Mouse (Mus musculus): ENCODE measurements at regions not wholly inside any gene's neighbourhood (a gene's known extent, or its start where the extent isn't known, plus 50 kb on each side); places are given as distances from the start of the nearest gene placed in this dataset.
"Not testable (repeated sequence)": the region's sequence is repeated elsewhere in the genome, so short reads cannot be mapped to it uniquely, and the experiment has no call there.

DNA sequence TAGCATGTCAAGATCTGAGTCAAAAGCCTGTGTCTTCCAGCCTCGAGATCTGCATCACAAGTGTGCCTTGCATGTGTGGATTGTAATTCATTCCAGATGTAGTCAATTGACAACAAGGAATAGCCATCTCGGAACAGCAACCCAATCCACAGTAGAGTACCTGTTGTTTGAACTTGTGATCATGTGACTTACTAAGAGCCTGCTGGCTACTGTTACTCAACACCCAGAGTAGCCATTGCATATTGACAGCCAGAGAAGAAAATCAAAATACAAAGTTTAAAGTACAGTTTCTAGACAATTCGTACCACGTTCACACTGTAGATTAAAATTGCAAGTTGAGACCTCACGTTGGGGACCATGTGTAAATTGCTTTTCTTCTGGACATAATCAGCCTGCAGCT lies 83.1 kb upstream of the Enpep start:
- no peaks in the 10 kb centered on the region for H3K27me3 ChIP-seq
- ChIA-PET POLR2A (interaction anchor here (0.5 kb wide), 1 partner anchor 213 kb away, joined by 4 read pairs; no protein-coding TSS in a partner anchor), CTCF (interaction anchor here (1.7 to 2.2 kb wide), 5 partner anchors 18 to 116 kb away, joined by 3 to 7 read pairs (median 4); no protein-coding TSS in a partner anchor)
- DNase-seq (ENCODE audit: low read depth, low spot score) = no peak
- no peak for TF ChIP-seq CTCF (IDR thresholded peaks at IDR 0.05)
- in situ Hi-C loops (cut with MboI; ENCODE audit: low pct_unique_long_range_greater_than_20kb) = no loop called here
- ATAC-seq = no peak

DNA sequence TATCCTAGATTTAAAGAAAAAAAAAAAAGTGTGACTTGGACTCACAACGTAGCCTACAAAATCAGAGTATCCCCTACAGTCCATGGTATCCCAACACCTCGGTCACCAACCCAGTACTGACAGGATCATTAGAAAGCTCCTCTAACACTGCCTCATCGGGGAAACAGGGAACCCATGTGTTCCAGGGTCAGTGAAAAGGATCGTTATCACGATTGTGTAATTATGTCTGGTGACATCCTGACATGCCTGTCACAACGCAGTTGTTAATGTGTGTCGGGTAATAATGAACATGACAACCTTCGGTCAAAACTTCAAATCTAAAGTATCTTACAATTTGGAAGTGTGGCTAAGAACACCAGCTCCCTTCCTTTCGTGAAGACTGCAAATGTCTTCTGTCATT lies 83.8 kb upstream of the Enpep start:
- ATAC-seq (no peak), DNase-seq (ENCODE audit: low read depth, low spot score) (no peak)
- TF ChIP-seq CTCF (IDR thresholded peaks at IDR 0.05) = no peak

GRCm38 (mm10) chr3:129421620-129422239 lies 89.2 kb upstream of the Enpep start:
- not testable (repeated sequence) for DNase-seq (ENCODE audit: low read depth, low spot score); H3K27me3 ChIP-seq
- in situ Hi-C loops (cut with MboI; ENCODE audit: low pct_unique_long_range_greater_than_20kb) = loop anchor here (5.0 to 10.0 kb wide), 4 partner anchors 114 to 1417 kb away; no protein-coding TSS in a partner anchor
- ChIA-PET POLR2A (interaction anchor here (0.6 to 1.2 kb wide), 3 partner anchors 110 to 1332 kb away, joined by 3 read pairs; no protein-coding TSS in a partner anchor), CTCF (interaction anchor here (0.7 to 4.0 kb wide), 17 partner anchors 11 to 1419 kb away, joined by 3 to 42 read pairs (median 4); no protein-coding TSS in a partner anchor)
- peak; percentile 60 for ATAC-seq
- TF ChIP-seq CTCF (IDR thresholded peaks at IDR 0.05) = peak; percentile 90

More for the DNA sequence above, 83.8 kb upstream of the Enpep start:
- POLR2A ChIA-PET = interaction anchor here (0.5 kb wide), 1 partner anchor 213 kb away, joined by 4 read pairs; no protein-coding TSS in a partner anchor
- in situ Hi-C loops (cut with MboI; ENCODE audit: low pct_unique_long_range_greater_than_20kb) = no loop called here
- H3K27me3 ChIP-seq = no peaks in the 10 kb centered on the region
- CTCF ChIA-PET = interaction anchor here (1.7 to 2.2 kb wide), 4 partner anchors 21 to 117 kb away, joined by 4 to 7 read pairs (median 4); no protein-coding TSS in a partner anchor

DNA sequence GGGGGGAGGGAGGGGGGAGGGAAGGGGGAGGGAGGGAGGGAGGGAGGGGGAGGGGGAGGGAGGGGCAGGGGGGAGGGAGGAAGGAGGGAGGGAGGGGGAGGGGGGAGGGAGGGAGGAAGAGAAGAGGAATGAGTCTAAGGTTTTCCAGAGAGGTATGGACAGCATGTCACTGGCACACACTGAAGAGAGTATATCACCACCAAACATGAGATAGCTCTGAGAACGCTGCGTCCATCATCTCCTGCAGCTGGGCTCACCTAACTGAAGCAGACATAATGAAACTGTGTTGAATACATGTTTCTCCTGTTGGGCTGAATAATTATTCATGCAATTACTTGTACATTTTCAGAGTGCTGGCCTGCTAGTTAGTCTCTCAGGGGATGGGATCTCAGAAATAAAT lies 96.2 kb upstream of the Enpep start:
- CTCF ChIA-PET = interaction anchor here (4.0 kb wide), 1 partner anchor 121 kb away, joined by 24 read pairs; no protein-coding TSS in a partner anchor
- POLR2A ChIA-PET = interaction anchor here (0.7 kb wide), 1 partner anchor 191 kb away, joined by 8 read pairs; no protein-coding TSS in a partner anchor
- no peak for DNase-seq (ENCODE audit: low read depth, low spot score)
- TF ChIP-seq CTCF (IDR thresholded peaks at IDR 0.05) = no peak
- H3K27me3 ChIP-seq = no peaks in the 10 kb centered on the region
- no peak for ATAC-seq
- in situ Hi-C loops (cut with MboI; ENCODE audit: low pct_unique_long_range_greater_than_20kb) = loop anchor here (10.0 kb wide), 2 partner anchors 1084 to 1424 kb away; no protein-coding TSS in a partner anchor

DNA sequence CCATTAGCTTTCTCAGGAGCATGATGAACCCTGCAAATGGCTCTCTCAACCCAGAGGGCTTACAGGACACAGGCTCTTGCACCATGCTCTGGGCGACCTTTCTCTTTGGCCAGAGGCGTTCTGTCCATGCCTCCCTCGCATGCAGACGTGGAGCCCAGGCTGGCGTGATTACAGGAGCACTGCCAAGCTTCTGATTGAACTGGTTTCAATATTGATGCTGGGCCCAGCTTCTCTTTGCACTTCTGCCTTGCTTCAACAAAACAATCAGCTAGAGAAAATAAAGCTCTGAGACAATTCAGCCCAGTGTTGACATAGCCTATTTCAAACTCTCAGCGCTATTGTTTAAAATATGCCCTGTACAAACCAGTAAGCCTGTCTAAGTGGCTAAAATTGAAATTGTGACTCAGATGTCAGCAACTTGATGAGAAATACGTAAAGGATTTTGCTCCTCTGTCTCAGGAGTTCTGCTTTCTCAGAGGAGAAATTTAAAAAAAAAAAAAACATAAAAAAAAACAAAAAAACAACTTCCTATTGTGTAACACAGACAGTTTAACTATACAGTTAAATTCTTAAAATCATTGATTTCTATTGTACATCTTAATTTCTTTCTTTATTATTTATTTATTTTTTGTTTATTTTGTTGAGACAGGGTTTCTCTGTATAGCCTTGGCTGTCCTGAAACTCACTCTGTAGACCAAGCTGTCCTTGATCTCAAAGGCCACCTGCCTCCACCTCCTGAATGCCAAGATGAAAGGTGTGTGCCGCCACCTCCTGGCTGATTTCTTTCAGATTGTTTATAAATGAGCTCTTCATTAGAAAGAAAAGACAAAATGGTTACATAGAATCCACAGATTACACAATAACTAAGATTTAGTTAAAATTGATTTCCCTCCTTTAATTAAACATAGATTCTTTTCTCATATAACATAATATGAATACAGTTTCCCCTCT lies 96.9 kb upstream of the Enpep start:
- ATAC-seq (no peak), DNase-seq (ENCODE audit: low read depth, low spot score) (no peak)
- in situ Hi-C loops (cut with MboI; ENCODE audit: low pct_unique_long_range_greater_than_20kb) = loop anchor here (10.0 kb wide), 2 partner anchors 1085 to 1425 kb away; no protein-coding TSS in a partner anchor
- POLR2A ChIA-PET = interaction anchor here (0.7 kb wide), 3 partner anchors 55 to 1438 kb away, joined by 4 to 10 read pairs (median 8); no protein-coding TSS in a partner anchor
- TF ChIP-seq CTCF (IDR thresholded peaks at IDR 0.05) = peak; percentile 63
- CTCF ChIA-PET = interaction anchor here (0.8 to 4.0 kb wide), 2 partner anchors 9 to 122 kb away, joined by 3 to 24 read pairs; no protein-coding TSS in a partner anchor
- H3K27me3 ChIP-seq = no peaks in the 10 kb centered on the region

- DNase-seq (ENCODE audit: low read depth, low spot score) = no peak
- TF ChIP-seq CTCF (IDR thresholded peaks at IDR 0.05) = no peak
- ChIA-PET POLR2A (no interaction called here), CTCF (interaction anchor here (2.3 kb wide), 1 partner anchor 12 kb away, joined by 10 read pairs; no protein-coding TSS in a partner anchor)
- ATAC-seq = no peak
- in situ Hi-C loops (cut with MboI; ENCODE audit: low pct_unique_long_range_greater_than_20kb) = no loop called here
- H3K27me3 ChIP-seq = no peaks in the 10 kb centered on the region
Measured at GRCm38 (mm10) chr3:129434056-129434455, 98.1 kb upstream of the Elovl6 start.

GRCm38 (mm10) chr3:129437687-129438086 lies 94.5 kb upstream of the Elovl6 start:
- H3K27me3 ChIP-seq = no peaks in the 10 kb centered on the region
- ATAC-seq (no peak), DNase-seq (ENCODE audit: low read depth, low spot score) (no peak)
- no peak for TF ChIP-seq CTCF (IDR thresholded peaks at IDR 0.05)
- ChIA-PET POLR2A (interaction anchor here (0.7 kb wide), 1 partner anchor 92 kb away, joined by 4 read pairs; no protein-coding TSS in a partner anchor), CTCF (interaction anchor here (1.1 to 1.7 kb wide), 3 partner anchors 8 to 22 kb away, joined by 3 to 4 read pairs (median 3); no protein-coding TSS in a partner anchor)
- in situ Hi-C loops (cut with MboI; ENCODE audit: low pct_unique_long_range_greater_than_20kb) = no loop called here

- H3K27me3 ChIP-seq = no peaks in the 10 kb centered on the region
- TF ChIP-seq CTCF (IDR thresholded peaks at IDR 0.05) = no peak
- POLR2A ChIA-PET = no interaction called here
- in situ Hi-C loops (cut with MboI; ENCODE audit: low pct_unique_long_range_greater_than_20kb) = no loop called here
- ATAC-seq (no peak), DNase-seq (ENCODE audit: low read depth, low spot score) (no peak)
- CTCF ChIA-PET = no interaction called here
Measured at GRCm38 (mm10) chr3:129442756-129443155, 89.4 kb upstream of the Elovl6 start.

- no peak for TF ChIP-seq CTCF (IDR thresholded peaks at IDR 0.05)
- CTCF ChIA-PET = no interaction called here
- in situ Hi-C loops (cut with MboI; ENCODE audit: low pct_unique_long_range_greater_than_20kb) = no loop called here
- no peak for DNase-seq (ENCODE audit: low read depth, low spot score)
- POLR2A ChIA-PET = no interaction called here
- no peak for ATAC-seq
- H3K27me3 ChIP-seq = no peaks in the 10 kb centered on the region
Measured at GRCm38 (mm10) chr3:129444221-129444620, 87.9 kb upstream of the Elovl6 start.

DNA sequence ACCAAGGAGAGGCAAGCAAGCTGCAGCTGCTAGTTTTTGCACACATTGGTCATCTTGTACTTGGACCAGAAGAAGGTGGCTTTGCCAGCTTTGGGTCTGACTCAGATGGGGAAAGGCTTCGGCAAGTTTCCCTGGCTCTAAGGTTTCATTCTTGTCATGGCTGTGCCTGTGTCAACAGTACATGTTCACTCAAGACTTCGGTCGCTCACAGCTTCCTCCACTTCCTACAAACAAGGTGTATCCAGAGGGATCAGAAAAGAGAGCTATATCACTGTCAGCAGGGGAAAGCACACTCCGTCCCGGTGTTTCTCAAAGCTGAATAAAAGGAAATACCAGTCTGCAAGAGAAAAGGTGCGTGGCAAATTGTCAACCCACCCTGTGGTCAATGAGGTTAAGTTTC lies 86.2 kb upstream of the Elovl6 start:
- in situ Hi-C loops (cut with MboI; ENCODE audit: low pct_unique_long_range_greater_than_20kb) = no loop called here
- ATAC-seq (no peak), DNase-seq (ENCODE audit: low read depth, low spot score) (peak; percentile 9)
- H3K27me3 ChIP-seq = no peaks in the 10 kb centered on the region
- CTCF ChIA-PET = interaction anchor here (1.2 to 1.4 kb wide), 2 partner anchors 137 to 176 kb away, joined by 3 to 5 read pairs; no protein-coding TSS in a partner anchor
- POLR2A ChIA-PET = no interaction called here
- no peak for TF ChIP-seq CTCF (IDR thresholded peaks at IDR 0.05)
